Mouse (Mus musculus) C2C12 (cell line): ENCODE measurements around the gene Palld. TPM values are rescaled to one million over a fixed set of nuclear protein-coding genes. Genes with fewer than 3 reads are reported as not detected.

Source experiments
- H3K27me3 ChIP-seq: one replicate; pipeline ENCODE4 v1.6.1; 2011; ENCODE audit not compliant: control insufficient read depth, insufficient read depth, insufficient read length
- H3K36me3 ChIP-seq: one replicate; pipeline ENCODE4 v1.6.1; 2011; ENCODE audit not compliant: control insufficient read depth, insufficient read depth
- H3K4me3 ChIP-seq: one replicate; pipeline ENCODE4 v1.5.1; 2011; ENCODE audit warnings: mild to moderate bottlenecking, control low read depth; ENCODE audit not compliant: poor library complexity, insufficient read depth, severe bottlenecking
- H3K79me2 ChIP-seq: one replicate; pipeline ENCODE4 v1.6.1; 2011; ENCODE audit not compliant: control insufficient read depth, insufficient read depth
- H3K79me3 ChIP-seq: one replicate; pipeline ENCODE4 v1.6.1; 2011; ENCODE audit warnings: low read depth, control low read depth
- H3ac ChIP-seq: one replicate; pipeline ENCODE3; 2011; ENCODE audit warnings: low read depth; ENCODE audit not compliant: control insufficient read depth, insufficient read length
- CEBPB ChIP-seq: IDR thresholded peaks from one replicate; pipeline ENCODE4 v1.6.1; 2011; ENCODE audit warnings: low read depth, mild to moderate bottlenecking, control low read depth, moderate library complexity
- CTCF ChIP-seq: IDR thresholded peaks from one replicate; pipeline ENCODE4 v1.5.1; 2011; ENCODE audit not compliant: control insufficient read depth, insufficient read depth, insufficient read length
- FOSL1 ChIP-seq: IDR thresholded peaks from one replicate; pipeline ENCODE4 v1.8.0; 2011; ENCODE audit warnings: mild to moderate bottlenecking, low read length; ENCODE audit not compliant: poor library complexity, insufficient read depth, severe bottlenecking
- MAX ChIP-seq: IDR thresholded peaks from one replicate; pipeline ENCODE4 v1.6.1; 2011; ENCODE audit warnings: mild to moderate bottlenecking, control low read depth
- MYOD1 ChIP-seq: IDR thresholded peaks from one replicate; pipeline ENCODE4 v1.6.1; 2011; ENCODE audit warnings: low read depth; ENCODE audit not compliant: control insufficient read depth, insufficient read length
- MYOG ChIP-seq: IDR thresholded peaks from one replicate; pipeline ENCODE4 v1.6.1; 2011; ENCODE audit not compliant: control insufficient read depth, insufficient read length; ENCODE audit errors: extremely low read depth
- USF1 ChIP-seq: IDR thresholded peaks from one replicate; pipeline ENCODE4 v1.6.1; 2011; ENCODE audit warnings: low read depth, mild to moderate bottlenecking, control low read depth, moderate library complexity
- polyA plus RNA-seq: library from polyadenylated mRNA; unstranded; fragments of >200 nt; fragmentation: generic; extraction: Trizol; gene quantifications from one replicate; pipeline ENCODE4 v1.2.1, GENCODE M21; 2012; ENCODE audit warnings: missing spikeins

The Palld gene
- polyA plus RNA-seq, 1 experiment: 79.5 TPM

GRCm38 (mm10) chr8:61692866-61693265 is 209.6 kb downstream of the Palld start:
- Histone ChIP-seq H3K79me2 (no peaks in the 10 kb centered on the region), H3K36me3 (peaks cover 5% of the 10 kb centered on the region), H3K79me3 (no peaks in the 10 kb centered on the region), H3ac (no peak overlapping the region), H3K4me3 (no peak overlapping the region), H3K27me3 (no peaks in the 10 kb centered on the region)
- no peak for TF ChIP-seq MAX
- no peak for TF ChIP-seq FOSL1
- no peak for TF ChIP-seq MYOD1
- no peak for TF ChIP-seq CTCF
- no peak for TF ChIP-seq MYOG
- no peak for TF ChIP-seq CEBPB
- no peak for TF ChIP-seq USF1

- no peaks in the 10 kb centered on the region for H3K79me2 ChIP-seq
- H3K36me3 ChIP-seq: peaks cover 8% of the 10 kb centered on the region
- H3K79me3 ChIP-seq: no peaks in the 10 kb centered on the region
- H3K4me3 ChIP-seq: no peak overlapping the region
- no peaks in the 10 kb centered on the region for H3K27me3 ChIP-seq
- no peak overlapping the region for H3ac ChIP-seq
- TF ChIP-seq CTCF: no peak
- no peak for TF ChIP-seq MAX
- TF ChIP-seq CEBPB: no peak
- no peak for TF ChIP-seq FOSL1
- no peak for TF ChIP-seq USF1
- TF ChIP-seq MYOD1: no peak
- no peak for TF ChIP-seq MYOG
Measured at GRCm38 (mm10) chr8:61692129-61692528, 210.4 kb downstream of the Palld start.

DNA sequence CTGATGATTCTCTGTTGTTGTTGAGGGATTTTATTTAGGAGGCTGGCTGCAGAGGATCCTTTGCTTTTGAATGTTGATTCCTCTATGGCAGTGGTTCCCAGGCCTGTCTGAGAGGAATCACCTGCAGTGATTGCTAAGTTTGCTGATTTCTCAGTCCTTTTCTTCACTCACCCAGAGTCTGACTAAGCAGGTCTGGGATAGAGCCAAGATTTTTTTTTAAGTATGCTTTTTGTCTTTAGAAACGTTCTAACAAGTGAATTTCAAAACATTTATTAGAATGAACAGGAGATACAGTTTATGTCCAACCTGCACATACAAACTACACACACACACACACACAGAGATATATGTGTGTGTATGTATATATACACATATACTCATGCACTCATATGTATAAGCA is 211.1 kb downstream of the Palld start:
- H3K4me3 ChIP-seq: no peak overlapping the region
- TF ChIP-seq MYOG: no peak
- TF ChIP-seq MYOD1: no peak
- no peak for TF ChIP-seq FOSL1
- no peak for TF ChIP-seq USF1
- no peak for TF ChIP-seq CTCF
- TF ChIP-seq MAX: no peak
- TF ChIP-seq CEBPB: no peak
- H3ac ChIP-seq: no peak overlapping the region
- no peaks in the 10 kb centered on the region for H3K79me2 ChIP-seq
- peaks cover 8% of the 10 kb centered on the region for H3K36me3 ChIP-seq
- no peaks in the 10 kb centered on the region for H3K79me3 ChIP-seq
- H3K27me3 ChIP-seq: no peaks in the 10 kb centered on the region

DNA sequence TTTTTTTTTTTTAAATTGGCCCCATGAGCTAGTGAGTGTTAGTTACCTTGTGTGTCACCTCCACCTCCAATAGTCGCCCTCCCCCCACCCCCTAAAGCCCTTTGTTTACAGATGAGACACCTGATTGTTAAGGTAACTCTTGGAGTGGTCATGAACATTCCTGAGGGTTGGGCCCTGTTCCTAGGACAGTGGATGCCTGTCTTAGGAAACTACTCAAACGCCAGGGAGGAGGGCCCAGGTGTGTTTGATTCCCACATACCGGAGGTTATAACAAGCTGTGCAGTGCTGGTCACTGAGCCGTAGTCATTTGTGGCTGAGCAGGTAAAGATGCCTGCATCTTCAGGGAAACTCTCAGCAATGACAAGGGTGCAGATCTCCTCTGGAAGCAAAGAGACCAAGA is 215.4 kb downstream of the Palld start:
- Histone ChIP-seq H3K36me3 (peaks cover 38% of the 10 kb centered on the region), H3K79me2 (no peaks in the 10 kb centered on the region), H3ac (no peak overlapping the region), H3K79me3 (no peaks in the 10 kb centered on the region), H3K4me3 (no peak overlapping the region), H3K27me3 (no peaks in the 10 kb centered on the region)
- no peak for TF ChIP-seq CEBPB
- TF ChIP-seq MAX: no peak
- no peak for TF ChIP-seq FOSL1
- no peak for TF ChIP-seq MYOD1
- TF ChIP-seq CTCF: no peak
- no peak for TF ChIP-seq USF1

GRCm38 (mm10) chr8:61686340-61686739 is 216.2 kb downstream of the Palld start:
- H3K79me3 ChIP-seq: no peaks in the 10 kb centered on the region
- H3K4me3 ChIP-seq: no peak overlapping the region
- H3K79me2 ChIP-seq: no peaks in the 10 kb centered on the region
- peaks cover 38% of the 10 kb centered on the region for H3K36me3 ChIP-seq
- no peaks in the 10 kb centered on the region for H3K27me3 ChIP-seq
- no peak for TF ChIP-seq USF1
- no peak for TF ChIP-seq MAX
- TF ChIP-seq MYOD1: no peak
- TF ChIP-seq CEBPB: no peak
- no peak for TF ChIP-seq CTCF
- no peak for TF ChIP-seq MYOG
- TF ChIP-seq FOSL1: no peak
- no peak overlapping the region for H3ac ChIP-seq

GRCm38 (mm10) chr8:61685280-61685679 is 217.2 kb downstream of the Palld start:
- TF ChIP-seq MYOG: no peak
- no peak for TF ChIP-seq USF1
- Histone ChIP-seq H3K79me2 (no peaks in the 10 kb centered on the region), H3K79me3 (no peaks in the 10 kb centered on the region), H3K4me3 (no peak overlapping the region), H3ac (no peak overlapping the region), H3K36me3 (peaks cover 40% of the 10 kb centered on the region), H3K27me3 (no peaks in the 10 kb centered on the region)

DNA sequence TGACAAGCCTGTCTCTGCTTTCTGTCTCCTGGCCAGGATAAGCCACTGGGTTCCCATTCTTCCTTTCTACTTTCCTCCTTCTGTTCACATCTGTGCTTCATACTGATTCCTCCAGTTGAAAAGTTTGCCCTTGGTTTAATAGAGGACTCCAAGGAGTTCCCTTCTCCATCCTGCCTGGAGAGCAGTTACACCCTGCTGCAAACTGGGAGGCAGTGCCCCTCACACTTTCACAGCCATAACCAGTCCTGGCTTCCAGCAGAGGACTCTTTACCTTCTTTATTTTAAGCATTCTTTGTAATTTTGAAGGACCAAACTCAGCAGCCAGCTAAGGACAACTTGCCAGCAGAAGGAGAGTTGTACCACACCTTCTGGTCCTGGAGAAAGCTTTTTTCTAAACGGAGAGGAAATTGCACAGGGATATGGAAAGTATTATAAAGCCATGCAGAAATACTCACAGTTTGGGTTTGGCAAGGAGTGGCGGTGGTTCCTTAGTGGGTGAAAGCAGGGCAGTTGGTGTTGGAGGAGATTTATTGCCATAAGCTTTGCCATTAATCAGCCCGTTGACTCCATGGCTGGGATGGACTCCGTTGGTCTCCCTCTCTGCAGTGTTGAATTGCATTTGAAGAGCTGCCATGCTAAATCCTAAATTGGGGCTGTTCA is 218.1 kb downstream of the Palld start:
- peaks cover 44% of the 10 kb centered on the region for H3K36me3 ChIP-seq

More for the DNA sequence above, 218.1 kb downstream of the Palld start:
- Histone ChIP-seq H3K79me2 (no peaks in the 10 kb centered on the region), H3K79me3 (no peaks in the 10 kb centered on the region), H3ac (no peak overlapping the region), H3K27me3 (no peaks in the 10 kb centered on the region), H3K4me3 (no peak overlapping the region)
- TF ChIP-seq USF1 (no peak), CTCF (no peak), MYOG (no peak), CEBPB (no peak), MYOD1 (no peak), MAX (no peak), FOSL1 (no peak)
